In genomic region chr3:52326687-52327086, GRCm38 (mm10) we compare ENCODE assay signal across 20 mouse cellular contexts. TPM values are rescaled to one million over a fixed set of nuclear protein-coding genes. Genes with fewer than 3 reads are reported as not detected.
DNase-seq lines count a peak whose midpoint lies in the region; TF ChIP-seq lines count a peak whose summit lies in the region.
"Had no signal": no experiment of that assay in that cellular context is flagged by ENCODE, and none has a peak within 500 bp of the region (broad histone marks: within the 10 kb centered on the region; RNA-seq: fewer than 3 reads in every experiment).

No protein-coding gene starts in this region.

- DNase-seq in frontal cortex, postnatal 36 days (ENCODE audit: low spot score in 2 of 2), result peak; percentile 20 to 59
- DNase-seq in frontal cortex, postnatal 10 days (ENCODE audit: low spot score in 2 of 2), result no peak
- peak; percentile 39 to 55 for DNase-seq in right cerebral cortex, adult 2 months (ENCODE audit: low spot score in 2 of 2)
- no peak for DNase-seq in right cerebral cortex, postnatal 10 days (ENCODE audit: low spot score in 2 of 2)
- peak; percentile 72 for DNase-seq in layer of hippocampus, adult 9-11 months
- no peak for DNase-seq in neural tube, embryonic 10.5 days (ENCODE audit: extremely low spot score, low spot score)
- no peak for DNase-seq in cerebellum, adult 2 months
- DNase-seq: cerebellum, adult 9-11 months; kidney, adult 18-20 months; liver, embryonic 13.5 days; lung, postnatal 4 days; retina, postnatal 1 day; thymus, adult 18-20 months; thymus, postnatal 4 days had no signal

- H3K4me3 ChIP-seq in cerebellum, adult 2 months (replicated peaks; ENCODE audit: insufficient read depth, low read depth, low read length), result no peak overlapping the region
- H3K4me3 ChIP-seq: embryonic facial prominence, embryonic 12.5 days; heart, embryonic 10.5 days; hindbrain, embryonic 10.5 days; limb, embryonic 13.5 days; liver, embryonic 13.5 days; lung, embryonic 15.5 days had no signal

- H3K27ac ChIP-seq in cerebellum, adult 2 months (ENCODE audit: insufficient read depth, low read length), result no peak overlapping the region
- H3K27ac ChIP-seq: embryonic facial prominence, embryonic 12.5 days; heart, embryonic 10.5 days; hindbrain, embryonic 10.5 days; kidney, postnatal 0 days; limb, embryonic 13.5 days; liver, embryonic 13.5 days; lung, embryonic 15.5 days had no signal

- no peaks in the 10 kb centered on the region; the same call in 1 of the 2 replicates for H3K4me1 ChIP-seq in cerebellum, adult 2 months (ENCODE audit: control insufficient read depth, insufficient read depth, low read length)

- TF ChIP-seq POLR2A in cerebellum, adult 2 months (IDR thresholded peaks at IDR 0.05; ENCODE audit: borderline replicate concordance, insufficient read depth, low read length), result no peak

- 80% methylated on average over 6 of the region's 6 CpGs for WGBS in cerebellum, adult 2 months

- H3K27me3 ChIP-seq in cerebellum, adult 2 months (ENCODE audit: control insufficient read depth, insufficient read depth, low read length), result no peaks in the 10 kb centered on the region
- H3K27me3 ChIP-seq: embryonic facial prominence, embryonic 12.5 days; limb, embryonic 13.5 days; liver, embryonic 13.5 days; lung, embryonic 15.5 days had no signal

- no peak for TF ChIP-seq CTCF in cerebellum, adult 2 months (IDR thresholded peaks at IDR 0.05; ENCODE audit: borderline replicate concordance, insufficient read depth, low read depth, low read length)

RNA-seq across cellular contexts. Expression of gene Foxo1, which starts 58.6 kb away (rescaled TPM):
- 5.4 and 6.7 TPM in 2 replicates for polyA plus RNA-seq in cerebellum, adult 2 months (2012; rRNA removed)

Comparison
In these comparisons a context has a peak if more than half of its experiments do, and no peak if none do; other contexts are left out.
1. DNase-seq: peak in frontal cortex, postnatal 36 days (2 of 2), right cerebral cortex, adult 2 months (2 of 2) and layer of hippocampus, adult 9-11 months (single experiment); none in frontal cortex, postnatal 10 days (0 of 2), right cerebral cortex, postnatal 10 days (0 of 2), neural tube, embryonic 10.5 days (single experiment) and cerebellum, adult 2 months (0 of 2).